Mouse (Mus musculus): Measurements from ENCODE around the gene Prr11. TPM values are rescaled to one million over a fixed set of nuclear protein-coding genes. Genes with fewer than 3 reads are reported as not detected.
"Not testable (repeated sequence)": the region's sequence is repeated elsewhere in the genome, so short reads cannot be mapped to it uniquely, and the experiment has no call there.

Prr11 gene
- polyA plus RNA-seq, 1 experiment = 7.1 TPM

DNA sequence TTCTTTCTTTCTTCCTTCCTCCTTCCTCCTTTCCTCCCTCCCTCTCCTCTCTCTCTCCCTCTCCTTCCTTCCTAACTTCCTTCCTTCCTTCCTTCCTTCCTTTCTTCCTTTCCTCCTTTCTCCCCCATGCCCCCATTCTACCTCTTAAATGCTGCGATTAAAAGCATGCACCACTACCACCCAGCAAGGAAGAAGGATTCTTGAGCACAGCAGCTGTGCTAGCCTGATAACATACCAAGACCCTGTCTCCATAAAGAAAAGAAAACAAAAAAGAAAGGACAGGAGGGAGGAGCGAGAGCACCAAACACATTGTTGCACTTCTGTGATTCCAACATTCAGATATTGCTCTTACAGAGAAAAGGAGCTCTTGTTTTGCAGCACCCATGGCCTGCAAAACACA is 21.4 kb downstream of the Prr11 start:
- DNase-seq (ENCODE audit: low read depth) = no peak
- TF ChIP-seq POLR2A (IDR thresholded peaks at IDR 0.05; ENCODE audit: borderline replicate concordance, extremely low read depth, insufficient read depth, insufficient read length, poor library complexity, severe bottlenecking) = no peak
- TF ChIP-seq CTCF (IDR thresholded peaks at IDR 0.05; ENCODE audit: borderline replicate concordance, extremely low read depth, insufficient read depth, insufficient read length) = no peak

DNA sequence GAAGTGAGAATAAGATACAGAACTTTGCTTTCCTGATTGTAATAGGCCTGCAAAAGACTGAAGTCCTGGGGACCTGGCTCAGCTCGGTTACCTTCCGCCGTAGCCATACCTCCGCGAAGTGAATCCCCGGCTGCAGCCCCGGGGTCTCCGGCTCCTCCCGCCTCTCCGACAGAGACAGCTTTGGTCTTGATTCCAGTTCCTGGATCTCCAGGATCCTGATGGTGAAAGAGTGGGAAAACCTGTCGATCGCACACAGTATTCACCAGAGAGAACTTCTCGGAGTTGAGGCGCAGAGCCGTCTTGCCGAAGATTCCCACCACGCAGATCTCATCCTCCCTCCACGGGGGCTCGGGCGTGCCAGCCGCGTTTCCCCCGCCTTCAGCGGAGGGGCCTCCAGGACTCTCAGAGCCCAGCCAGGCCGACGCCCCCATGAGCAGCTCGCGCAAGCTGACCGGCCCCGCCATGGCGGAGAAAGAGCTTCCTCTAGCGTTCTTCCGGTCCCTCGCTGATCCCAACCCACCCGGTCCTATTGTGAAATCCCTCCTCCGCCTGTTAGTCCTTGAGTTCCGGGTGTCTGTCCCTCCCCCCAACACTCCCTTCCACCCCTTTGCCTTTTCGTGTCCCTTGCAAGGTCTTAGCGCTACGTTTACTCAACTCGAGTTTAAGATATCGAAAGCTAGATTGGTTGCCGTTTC is 22.1 kb downstream of the Prr11 start, which contains the start of gene Smg8:
TSS of gene Smg8 (minus strand) at position 485 of the 695 bp plus-strand sequence.
- TF ChIP-seq POLR2A (IDR thresholded peaks at IDR 0.05; ENCODE audit: borderline replicate concordance, extremely low read depth, insufficient read depth, insufficient read length, poor library complexity, severe bottlenecking) = peak; percentile 70; the same call in 1 of the 2 replicates
- no peak for TF ChIP-seq CTCF (IDR thresholded peaks at IDR 0.05; ENCODE audit: borderline replicate concordance, extremely low read depth, insufficient read depth, insufficient read length)
- DNase-seq (ENCODE audit: low read depth) = peak; percentile 97

DNA sequence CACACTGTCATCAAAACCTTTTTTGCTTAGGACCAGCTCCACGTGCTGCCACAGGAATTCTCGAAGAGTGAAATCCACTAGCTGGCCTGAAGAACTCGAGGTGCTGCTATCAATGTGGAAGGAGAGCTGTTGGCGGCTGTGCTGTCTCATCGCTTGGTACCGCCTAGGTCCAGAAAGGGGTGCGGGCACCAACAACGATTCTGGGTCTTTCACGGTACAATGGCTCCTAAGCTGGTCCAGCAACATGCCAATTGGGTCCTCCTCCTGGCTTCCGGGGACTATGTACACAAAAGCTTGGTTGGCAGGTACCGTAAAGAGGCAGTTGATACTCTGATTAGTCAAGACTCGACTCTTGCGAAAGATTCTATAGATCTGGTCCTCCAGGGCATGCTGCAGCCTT is 23.0 kb downstream of the Prr11 start:
- DNase-seq (ENCODE audit: low read depth) = no peak
- TF ChIP-seq CTCF (IDR thresholded peaks at IDR 0.05; ENCODE audit: borderline replicate concordance, extremely low read depth, insufficient read depth, insufficient read length) = no peak

DNA sequence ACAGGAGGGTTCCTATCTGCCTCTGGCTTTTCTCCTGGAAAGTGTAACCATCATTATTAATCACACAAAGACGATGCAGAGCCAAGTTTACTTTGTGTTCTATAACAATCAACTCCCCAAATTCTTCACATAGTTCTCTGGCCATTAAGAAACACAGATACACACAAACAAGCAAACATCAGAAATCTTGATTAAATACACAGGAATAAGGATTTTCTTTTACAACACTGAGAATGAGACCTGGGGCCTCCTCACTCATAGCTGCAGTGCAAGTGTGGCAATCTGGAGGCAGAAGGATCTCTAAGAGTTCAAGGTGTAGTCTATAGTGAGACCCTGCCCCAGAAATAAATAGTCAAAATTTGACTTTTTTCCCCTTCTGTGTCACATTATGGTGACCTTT is 24.8 kb downstream of the Prr11 start:
- no peak for DNase-seq (ENCODE audit: low read depth)
- TF ChIP-seq CTCF (IDR thresholded peaks at IDR 0.05; ENCODE audit: borderline replicate concordance, extremely low read depth, insufficient read depth, insufficient read length) (no peak), POLR2A (IDR thresholded peaks at IDR 0.05; ENCODE audit: borderline replicate concordance, extremely low read depth, insufficient read depth, insufficient read length, poor library complexity, severe bottlenecking) (no peak)

DNA sequence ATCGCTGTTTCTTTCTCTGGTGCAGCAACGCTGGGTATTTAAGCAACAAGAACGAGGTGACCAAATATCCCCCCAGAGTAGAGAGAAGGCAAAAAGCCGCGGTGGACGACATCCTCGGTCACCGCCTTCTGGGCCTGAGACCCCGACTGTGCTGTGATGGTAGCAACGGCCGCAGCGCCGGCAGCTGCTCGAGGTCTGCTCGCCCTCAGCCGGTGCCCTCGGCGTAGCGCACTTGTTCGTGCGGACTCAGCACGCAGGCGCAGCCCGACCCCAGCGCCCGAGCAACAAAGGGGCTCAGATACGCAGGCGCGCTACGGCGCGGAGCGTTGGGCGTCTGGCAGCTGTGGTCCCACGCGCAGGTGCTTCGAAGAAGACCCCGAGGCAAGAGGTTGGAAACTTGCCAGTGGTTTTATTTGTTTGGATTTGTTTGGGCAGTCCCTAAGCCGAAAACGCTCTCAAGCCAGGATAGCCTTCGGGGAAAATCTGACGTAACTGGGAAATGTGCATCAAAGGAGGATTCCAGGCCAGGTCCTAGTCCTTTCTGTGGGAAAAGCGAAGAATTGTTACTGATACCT is 34.6 kb downstream of the Prr11 start, which contains the start of gene Gdpd1:
TSS of gene Gdpd1 (minus strand) at position 197 of the 575 bp plus-strand sequence.
- no peak; the same call in 1 of the 2 replicates for TF ChIP-seq CTCF (IDR thresholded peaks at IDR 0.05; ENCODE audit: borderline replicate concordance, extremely low read depth, insufficient read depth, insufficient read length)
- TF ChIP-seq POLR2A (IDR thresholded peaks at IDR 0.05; ENCODE audit: borderline replicate concordance, extremely low read depth, insufficient read depth, insufficient read length, poor library complexity, severe bottlenecking) = peak; percentile 97
- DNase-seq (ENCODE audit: low read depth) = peak; percentile 98

DNA sequence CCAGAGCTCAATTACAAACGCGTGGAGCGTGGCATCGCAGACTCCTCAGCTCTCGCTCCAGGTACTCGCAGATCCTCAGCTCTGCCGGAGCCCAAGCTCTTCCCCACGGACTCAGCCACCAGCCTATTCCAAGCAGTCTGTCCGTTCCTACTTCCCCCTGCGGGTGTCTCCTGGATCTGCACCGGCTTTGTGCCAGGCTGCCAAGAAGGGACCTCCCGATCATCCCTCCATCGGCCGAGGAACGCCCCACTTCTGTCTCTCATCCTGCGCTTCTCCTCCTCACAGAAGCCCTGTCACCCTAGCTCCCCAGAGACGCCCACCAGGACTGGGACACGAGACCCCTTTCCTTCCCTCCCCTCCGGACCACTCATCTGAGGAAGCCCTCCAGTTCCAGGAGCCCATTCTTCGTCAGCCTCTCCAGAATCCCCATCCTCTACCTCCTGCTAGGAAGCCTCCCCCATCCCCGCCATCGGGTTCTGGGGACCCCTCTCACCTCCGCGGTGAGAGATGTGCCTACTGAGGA is 35.1 kb downstream of the Prr11 start:
- peak; percentile 89 for DNase-seq (ENCODE audit: low read depth)
- TF ChIP-seq CTCF (IDR thresholded peaks at IDR 0.05; ENCODE audit: borderline replicate concordance, extremely low read depth, insufficient read depth, insufficient read length) (peak; percentile 59; the same call in 1 of the 2 replicates), POLR2A (IDR thresholded peaks at IDR 0.05; ENCODE audit: borderline replicate concordance, extremely low read depth, insufficient read depth, insufficient read length, poor library complexity, severe bottlenecking) (no peak)

DNA sequence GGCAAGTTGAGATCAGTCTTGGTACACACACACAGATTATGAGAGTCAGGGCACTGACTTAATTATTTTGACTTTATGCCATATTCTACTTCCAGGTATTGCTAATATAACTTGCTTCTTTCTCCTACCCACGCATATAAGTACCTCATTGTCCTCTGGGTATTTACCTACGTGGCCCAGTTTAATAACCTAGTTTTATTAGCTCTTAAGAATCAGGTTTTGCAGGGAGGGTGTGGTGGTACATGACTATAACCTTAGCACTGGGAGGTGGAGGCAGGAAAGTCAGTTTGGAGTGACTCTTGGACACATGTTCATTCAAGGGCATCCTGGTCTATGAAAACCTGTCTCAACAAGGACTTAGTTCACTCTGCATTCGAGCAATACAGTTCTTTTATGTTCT is 46.4 kb downstream of the Prr11 start:
- TF ChIP-seq CTCF (IDR thresholded peaks at IDR 0.05; ENCODE audit: borderline replicate concordance, extremely low read depth, insufficient read depth, insufficient read length) (no peak), POLR2A (IDR thresholded peaks at IDR 0.05; ENCODE audit: borderline replicate concordance, extremely low read depth, insufficient read depth, insufficient read length, poor library complexity, severe bottlenecking) (no peak)
- DNase-seq (ENCODE audit: low read depth) = no peak

DNA sequence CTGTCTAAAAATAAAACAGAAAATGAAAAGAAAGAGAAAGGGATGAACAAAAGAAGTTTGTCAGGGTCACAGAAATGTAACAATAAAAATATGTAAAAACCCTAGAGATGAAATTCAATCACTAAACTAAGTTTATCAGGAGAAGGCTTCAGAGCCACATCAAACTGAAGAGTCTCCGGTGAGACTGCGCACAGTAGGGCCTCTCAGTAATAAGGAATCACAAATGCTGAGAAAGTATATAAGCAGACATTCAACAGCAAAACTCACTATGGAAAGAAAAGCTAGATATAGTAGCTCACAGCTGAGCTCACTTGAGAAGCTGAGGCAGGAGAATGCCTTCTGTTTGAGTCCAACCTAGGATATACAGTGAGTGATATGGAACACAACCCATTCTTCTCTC is 48.1 kb downstream of the Prr11 start:
- DNase-seq (ENCODE audit: low read depth) = no peak
- TF ChIP-seq POLR2A (IDR thresholded peaks at IDR 0.05; ENCODE audit: borderline replicate concordance, extremely low read depth, insufficient read depth, insufficient read length, poor library complexity, severe bottlenecking) = no peak
- no peak for TF ChIP-seq CTCF (IDR thresholded peaks at IDR 0.05; ENCODE audit: borderline replicate concordance, extremely low read depth, insufficient read depth, insufficient read length)

DNA sequence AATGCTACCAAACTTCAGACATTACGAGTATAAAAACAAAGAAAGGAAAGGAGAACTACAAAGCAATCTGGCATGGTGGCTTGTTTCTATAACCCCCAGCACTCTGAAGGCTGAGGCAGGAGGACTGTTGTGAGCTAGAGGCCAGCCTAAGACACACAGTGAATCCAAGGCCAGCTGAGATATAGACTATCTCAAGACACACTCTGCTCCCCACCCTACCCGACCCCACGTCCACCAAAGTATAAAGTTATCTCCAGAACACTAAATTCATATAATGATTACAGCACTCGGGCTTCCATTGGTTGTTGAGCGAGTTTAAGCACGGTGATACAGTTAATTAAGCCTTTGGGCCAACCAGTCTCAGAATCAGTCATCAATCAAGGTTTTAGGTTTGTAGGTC is 52.2 kb downstream of the Prr11 start:
- DNase-seq (ENCODE audit: low read depth) = no peak
- no peak for TF ChIP-seq CTCF (IDR thresholded peaks at IDR 0.05; ENCODE audit: borderline replicate concordance, extremely low read depth, insufficient read depth, insufficient read length)
- no peak for TF ChIP-seq POLR2A (IDR thresholded peaks at IDR 0.05; ENCODE audit: borderline replicate concordance, extremely low read depth, insufficient read depth, insufficient read length, poor library complexity, severe bottlenecking)

DNA sequence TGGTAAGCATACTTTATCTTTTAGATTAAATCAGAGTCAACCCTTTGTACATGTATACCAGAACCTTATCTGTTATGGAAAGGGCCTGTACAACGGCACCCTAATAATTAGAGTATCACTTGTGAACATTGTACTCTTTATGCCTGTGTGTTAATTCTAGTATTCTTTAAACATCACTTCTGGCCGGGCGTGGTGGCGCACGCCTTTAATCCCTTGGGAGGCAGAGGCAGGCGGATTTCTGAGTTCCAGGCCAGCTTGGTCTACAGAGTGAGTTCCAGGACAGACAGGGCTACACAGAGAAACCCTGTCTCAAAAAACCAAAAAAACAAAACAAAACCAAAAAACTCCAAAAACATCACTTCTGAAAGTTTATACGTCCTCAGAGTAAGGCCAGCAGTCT is 59.6 kb downstream of the Prr11 start:
- DNase-seq (ENCODE audit: low read depth) = not testable (repeated sequence)

DNA sequence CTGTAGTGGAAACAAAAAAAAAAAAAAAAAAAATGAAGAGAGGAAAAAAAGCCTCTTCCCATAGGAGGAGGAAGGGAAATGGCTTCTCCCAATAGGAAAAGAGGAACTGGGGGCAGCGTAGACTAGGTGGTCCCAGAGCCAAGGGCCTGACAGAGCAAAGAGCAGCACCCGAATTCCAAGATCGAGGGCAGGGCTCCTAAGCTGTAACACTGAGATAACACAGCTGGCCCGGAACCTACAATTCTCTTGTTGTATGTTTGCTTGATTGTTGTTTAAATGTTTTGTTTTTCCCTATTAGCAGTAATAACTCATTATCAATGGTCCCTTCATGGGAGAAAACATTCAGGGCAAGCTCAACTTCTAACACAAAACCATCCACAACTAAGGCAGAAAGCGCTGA is 61.5 kb downstream of the Prr11 start:
- DNase-seq (ENCODE audit: low read depth) = no peak
- TF ChIP-seq CTCF (IDR thresholded peaks at IDR 0.05; ENCODE audit: borderline replicate concordance, extremely low read depth, insufficient read depth, insufficient read length) (no peak), POLR2A (IDR thresholded peaks at IDR 0.05; ENCODE audit: borderline replicate concordance, extremely low read depth, insufficient read depth, insufficient read length, poor library complexity, severe bottlenecking) (no peak)

DNA sequence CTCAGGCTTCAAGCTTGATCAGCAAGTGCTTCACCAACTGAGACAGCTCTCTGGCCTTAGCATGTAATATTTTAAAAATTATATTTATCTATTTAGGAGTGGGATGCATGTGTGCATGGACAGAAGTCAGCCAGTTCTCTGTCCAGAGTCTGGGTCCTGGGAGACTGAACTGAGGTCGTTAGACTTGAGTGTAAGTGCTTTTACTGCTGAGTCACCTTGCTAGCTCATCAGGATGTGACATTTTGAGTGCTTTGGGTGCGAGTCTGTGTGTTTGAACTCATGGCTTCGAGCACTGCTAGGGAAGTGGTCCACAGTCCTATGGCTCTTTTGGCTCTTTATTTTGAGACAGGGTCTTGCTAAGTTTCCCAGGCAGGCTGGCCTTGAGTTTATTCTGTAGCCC is 65.5 kb downstream of the Prr11 start:
- TF ChIP-seq CTCF (IDR thresholded peaks at IDR 0.05; ENCODE audit: borderline replicate concordance, extremely low read depth, insufficient read depth, insufficient read length) (no peak), POLR2A (IDR thresholded peaks at IDR 0.05; ENCODE audit: borderline replicate concordance, extremely low read depth, insufficient read depth, insufficient read length, poor library complexity, severe bottlenecking) (no peak)
- DNase-seq (ENCODE audit: low read depth) = no peak
